Mouse (Mus musculus): ENCODE data around the gene Rbpms2. TPM values are rescaled to one million over a fixed set of nuclear protein-coding genes. Genes with fewer than 3 reads are reported as not detected.

The Rbpms2 gene
- total and polyA plus RNA-seq, 2 experiments from 2014 or later, result 3.1 to 3.4 TPM

DNA sequence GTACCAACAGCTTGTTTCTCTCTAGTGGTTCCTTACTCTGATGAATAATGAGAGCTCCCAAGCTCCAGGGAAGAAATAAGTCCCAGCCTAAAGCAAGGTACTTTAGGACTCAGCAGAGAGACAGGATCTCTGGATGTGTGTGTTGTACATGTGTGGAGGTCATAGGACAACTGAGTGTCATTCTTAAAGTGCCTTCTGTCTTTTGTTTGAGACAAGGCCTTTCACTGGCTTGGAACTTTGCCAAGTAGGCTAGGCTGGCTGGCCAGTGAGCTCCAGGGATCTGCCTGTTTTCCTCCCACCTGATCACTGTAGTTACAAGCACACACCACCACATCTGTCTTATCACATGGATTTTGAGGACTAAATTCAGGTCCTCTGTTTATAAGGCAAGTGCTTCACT is 66.9 kb downstream of the Rbpms2 start:
- DNase-seq (ENCODE audit: low spot score), result peak; percentile 40
- Histone ChIP-seq H3K4me3 (ENCODE audit: low read depth, low read length) (no peak overlapping the region), H3K27me3 (ENCODE audit: insufficient read depth, low read length) (no peaks in the 10 kb centered on the region), H3K27ac (ENCODE audit: low read depth, low read length) (no peak overlapping the region), H3K9me3 (ENCODE audit: low read length) (no peaks in the 10 kb centered on the region), H3K36me3 (ENCODE audit: insufficient read depth, low read length) (peaks cover 41% of the 10 kb centered on the region), H3K4me1 (ENCODE audit: insufficient read depth, low read length) (no peaks in the 10 kb centered on the region), H3K4me2 (ENCODE audit: low read depth, low read length, poor library complexity, severe bottlenecking) (no peak overlapping the region), H3K9ac (replicated peaks; ENCODE audit: low read length, poor library complexity, severe bottlenecking) (no peak overlapping the region)
- TF ChIP-seq CTCF (IDR thresholded peaks at IDR 0.05), result no peak
- ATAC-seq (ENCODE audit: low FRiP score), result no peak

DNA sequence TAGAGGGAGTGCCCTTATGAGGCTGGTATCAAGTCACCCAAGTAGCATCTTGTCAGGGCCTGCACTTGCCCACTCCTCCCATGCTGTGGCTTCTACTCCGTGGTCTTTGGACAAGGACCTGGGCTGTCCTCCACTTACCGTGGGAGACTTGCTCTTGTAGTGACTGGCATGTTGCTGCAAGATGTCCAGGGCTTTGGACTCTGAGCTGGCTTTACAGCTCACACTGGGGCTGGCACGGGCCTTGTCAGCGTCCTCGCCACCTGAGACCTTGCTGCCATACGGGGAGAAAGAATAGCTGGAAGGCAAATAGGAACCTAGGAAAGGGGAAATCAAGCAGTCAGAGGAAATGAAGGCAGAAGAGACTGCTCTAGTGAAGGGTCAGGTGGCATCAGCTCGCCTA is 67.9 kb downstream of the Rbpms2 start:
- no peak overlapping the region for H3K27ac ChIP-seq (ENCODE audit: low read depth, low read length)
- H3K4me3 ChIP-seq (ENCODE audit: low read depth, low read length), result no peak overlapping the region
- H3K36me3 ChIP-seq (ENCODE audit: insufficient read depth, low read length), result peaks cover 45% of the 10 kb centered on the region
- DNase-seq (ENCODE audit: low spot score) (no peak), ATAC-seq (ENCODE audit: low FRiP score) (no peak)
- no peak overlapping the region for H3K9ac ChIP-seq (replicated peaks; ENCODE audit: low read length, poor library complexity, severe bottlenecking)
- H3K4me1 ChIP-seq (ENCODE audit: insufficient read depth, low read length), result no peaks in the 10 kb centered on the region
- WGBS, result 84% methylated on average over 7 of the region's 7 CpGs
- TF ChIP-seq CTCF (IDR thresholded peaks at IDR 0.05), result no peak
- H3K27me3 ChIP-seq (ENCODE audit: insufficient read depth, low read length), result no peaks in the 10 kb centered on the region
- no peak overlapping the region for H3K4me2 ChIP-seq (ENCODE audit: low read depth, low read length, poor library complexity, severe bottlenecking)
- H3K9me3 ChIP-seq (ENCODE audit: low read length), result no peaks in the 10 kb centered on the region

DNA sequence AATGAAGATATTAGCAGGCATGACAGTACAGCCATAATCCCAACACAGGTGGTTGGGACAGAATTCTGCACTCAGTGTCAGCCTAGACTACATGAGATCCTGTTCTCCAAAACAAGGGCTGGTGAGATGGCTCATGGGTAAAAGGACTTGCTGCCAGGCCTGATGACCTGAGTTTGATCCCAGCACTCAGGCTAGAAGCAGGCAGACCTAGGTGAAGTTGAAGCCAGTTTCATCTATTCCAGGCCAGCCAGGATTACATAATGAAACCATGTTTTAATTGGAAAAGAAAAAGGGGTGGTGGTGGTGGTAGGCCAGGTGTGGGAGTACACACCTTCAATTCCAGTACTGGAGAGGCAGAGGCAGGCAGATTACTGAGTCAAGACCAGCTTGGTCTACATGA is 68.5 kb downstream of the Rbpms2 start:
- DNase-seq (ENCODE audit: low spot score), result no peak
- Histone ChIP-seq H3K9me3 (ENCODE audit: low read length) (no peaks in the 10 kb centered on the region), H3K27ac (ENCODE audit: low read depth, low read length) (no peak overlapping the region), H3K9ac (replicated peaks; ENCODE audit: low read length, poor library complexity, severe bottlenecking) (no peak overlapping the region), H3K36me3 (ENCODE audit: insufficient read depth, low read length) (peaks cover 42% of the 10 kb centered on the region), H3K27me3 (ENCODE audit: insufficient read depth, low read length) (no peaks in the 10 kb centered on the region), H3K4me1 (ENCODE audit: insufficient read depth, low read length) (no peaks in the 10 kb centered on the region), H3K4me2 (ENCODE audit: low read depth, low read length, poor library complexity, severe bottlenecking) (no peak overlapping the region), H3K4me3 (ENCODE audit: low read depth, low read length) (no peak overlapping the region)
- no peak for TF ChIP-seq CTCF (IDR thresholded peaks at IDR 0.05)
- no peak for ATAC-seq (ENCODE audit: low FRiP score)

DNA sequence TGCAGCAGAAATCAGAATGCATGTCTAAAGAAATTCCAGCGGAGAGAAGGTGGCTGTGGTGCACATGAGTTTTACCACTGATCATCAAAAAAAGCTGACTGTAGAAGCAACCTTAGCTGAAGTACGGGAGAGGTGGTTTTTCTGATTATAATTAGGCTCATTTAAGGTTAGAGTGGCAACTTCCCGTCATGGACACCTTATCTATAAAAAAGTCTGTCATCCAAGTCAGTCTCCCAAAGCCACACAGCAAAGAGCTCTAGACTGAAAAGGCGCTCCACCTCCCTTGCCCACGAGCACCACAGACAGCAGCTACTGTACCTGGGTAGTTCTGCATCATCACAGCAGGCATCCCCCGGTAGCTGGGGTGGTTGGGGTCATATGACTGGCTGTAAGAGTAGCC is 71.1 kb downstream of the Rbpms2 start:
- 82% methylated on average over 6 of the region's 6 CpGs for WGBS
- H3K4me2 ChIP-seq (ENCODE audit: low read depth, low read length, poor library complexity, severe bottlenecking), result no peak overlapping the region

DNA sequence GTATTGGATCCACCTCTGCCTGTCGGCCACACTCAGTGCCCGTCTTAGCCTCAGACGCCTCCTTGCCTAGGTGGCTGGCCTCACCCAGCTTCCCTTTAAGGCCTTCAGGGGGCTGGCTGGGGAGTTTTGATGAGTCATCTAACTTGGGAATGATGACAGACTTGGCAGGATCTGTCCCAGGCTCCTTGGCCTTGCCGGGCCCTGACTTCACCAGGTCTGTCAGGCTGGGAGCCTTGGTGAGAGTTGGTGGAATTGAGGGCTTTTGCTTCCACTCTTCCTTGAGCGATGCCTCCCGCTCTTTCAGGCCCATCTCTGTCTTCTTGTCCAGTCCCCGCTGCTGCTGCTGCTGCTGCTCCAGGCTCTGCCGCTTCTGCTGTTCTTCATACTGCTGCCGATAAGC is 72.8 kb downstream of the Rbpms2 start:
- H3K4me1 ChIP-seq (ENCODE audit: insufficient read depth, low read length), result no peaks in the 10 kb centered on the region
- no peak for ATAC-seq (ENCODE audit: low FRiP score)
- H3K9ac ChIP-seq (replicated peaks; ENCODE audit: low read length, poor library complexity, severe bottlenecking), result no peak overlapping the region
- no peak for DNase-seq (ENCODE audit: low spot score)
- H3K4me3 ChIP-seq (ENCODE audit: low read depth, low read length), result no peak overlapping the region
- H3K27ac ChIP-seq (ENCODE audit: low read depth, low read length), result no peak overlapping the region
- H3K4me2 ChIP-seq (ENCODE audit: low read depth, low read length, poor library complexity, severe bottlenecking), result no peak overlapping the region
- peaks cover 27% of the 10 kb centered on the region for H3K36me3 ChIP-seq (ENCODE audit: insufficient read depth, low read length)
- no peak for TF ChIP-seq CTCF (IDR thresholded peaks at IDR 0.05)
- no peaks in the 10 kb centered on the region for H3K27me3 ChIP-seq (ENCODE audit: insufficient read depth, low read length)
- WGBS, result 98% methylated on average over 9 of the region's 9 CpGs
- no peaks in the 10 kb centered on the region for H3K9me3 ChIP-seq (ENCODE audit: low read length)

More for the DNA sequence above, 71.1 kb downstream of the Rbpms2 start:
- no peak for DNase-seq (ENCODE audit: low spot score)
- Histone ChIP-seq H3K27ac (ENCODE audit: low read depth, low read length) (no peak overlapping the region), H3K27me3 (ENCODE audit: insufficient read depth, low read length) (no peaks in the 10 kb centered on the region), H3K9me3 (ENCODE audit: low read length) (no peaks in the 10 kb centered on the region), H3K36me3 (ENCODE audit: insufficient read depth, low read length) (peaks cover 34% of the 10 kb centered on the region), H3K4me3 (ENCODE audit: low read depth, low read length) (no peak overlapping the region), H3K9ac (replicated peaks; ENCODE audit: low read length, poor library complexity, severe bottlenecking) (no peak overlapping the region), H3K4me1 (ENCODE audit: insufficient read depth, low read length) (no peaks in the 10 kb centered on the region)
- no peak for ATAC-seq (ENCODE audit: low FRiP score)
- no peak for TF ChIP-seq CTCF (IDR thresholded peaks at IDR 0.05)

DNA sequence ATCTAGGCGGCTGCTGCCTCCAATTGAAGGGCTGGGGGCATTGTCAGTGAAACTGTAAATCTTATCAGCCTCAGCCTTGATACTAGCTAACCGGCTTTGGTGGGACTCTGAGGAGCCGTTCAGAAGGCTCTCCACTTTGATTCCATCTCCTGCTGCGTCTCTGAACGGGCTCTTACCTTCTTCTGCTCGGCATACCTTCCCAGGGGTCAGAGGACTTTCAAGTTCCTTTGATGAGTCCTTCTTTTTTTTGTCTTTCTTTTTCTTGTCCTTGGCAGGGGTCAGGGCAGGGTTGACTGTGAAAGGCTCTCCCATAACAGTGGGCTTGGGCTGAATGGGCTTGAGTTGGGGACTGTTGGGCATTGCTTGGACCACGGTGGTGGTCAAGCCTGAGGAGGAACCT is 73.8 kb downstream of the Rbpms2 start:
- TF ChIP-seq CTCF (IDR thresholded peaks at IDR 0.05), result no peak
- DNase-seq (ENCODE audit: low spot score), result no peak
- H3K4me3 ChIP-seq (ENCODE audit: low read depth, low read length), result no peak overlapping the region
- ATAC-seq (ENCODE audit: low FRiP score), result no peak
- no peaks in the 10 kb centered on the region for H3K27me3 ChIP-seq (ENCODE audit: insufficient read depth, low read length)
- no peak overlapping the region for H3K4me2 ChIP-seq (ENCODE audit: low read depth, low read length, poor library complexity, severe bottlenecking)
- no peaks in the 10 kb centered on the region for H3K9me3 ChIP-seq (ENCODE audit: low read length)
- no peak overlapping the region for H3K27ac ChIP-seq (ENCODE audit: low read depth, low read length)
- H3K4me1 ChIP-seq (ENCODE audit: insufficient read depth, low read length), result no peaks in the 10 kb centered on the region
- 80% methylated on average over 7 of the region's 7 CpGs for WGBS
- peaks cover 26% of the 10 kb centered on the region for H3K36me3 ChIP-seq (ENCODE audit: insufficient read depth, low read length)
- no peak overlapping the region for H3K9ac ChIP-seq (replicated peaks; ENCODE audit: low read length, poor library complexity, severe bottlenecking)

Data from midbrain, postnatal 0 days (tissue).